Mouse (Mus musculus) cerebellum, adult 2 months (tissue): ENCODE data around the gene Slc27a1. TPM values are rescaled to one million over a fixed set of nuclear protein-coding genes. Genes with fewer than 3 reads are reported as not detected.

Experiments
- DNase-seq, 2 experiments: peaks; one replicate each; pipeline ENCODE4 v3.0.0; 2021
- H3K27ac ChIP-seq: fragments of 200-500 bp; 2 replicates; pipeline ENCODE4 v1.5.1; 2012; ENCODE audit warnings: low read length, control low read depth, inconsistent platforms; ENCODE audit not compliant: insufficient read depth
- H3K27me3 ChIP-seq: fragments of 200-500 bp; 2 replicates; pipeline ENCODE4 v1.6.1; 2012; ENCODE audit warnings: inconsistent platforms, mild to moderate bottlenecking, low read length, moderate library complexity; ENCODE audit not compliant: control insufficient read depth, insufficient read depth
- H3K4me1 ChIP-seq: fragments of 200-500 bp; 2 replicates; pipeline ENCODE4 v1.6.1; 2011; ENCODE audit warnings: low read length; ENCODE audit not compliant: control insufficient read depth, insufficient read depth
- H3K4me3 ChIP-seq: fragments of 200-500 bp; replicated peaks from 2 replicates; pipeline ENCODE3; 2011; ENCODE audit warnings: mild to moderate bottlenecking, low read depth, low read length, control low read depth; ENCODE audit not compliant: insufficient read depth
- CTCF ChIP-seq: fragments of 200-500 bp; IDR thresholded peaks from 2 replicates; pipeline ENCODE4 v1.5.1; 2011; ENCODE audit warnings: low read depth, mild to moderate bottlenecking, control low read depth, low read length, moderate library complexity, borderline replicate concordance; ENCODE audit not compliant: insufficient read depth
- POLR2A ChIP-seq: fragments of 200-500 bp; IDR thresholded peaks from 2 replicates; pipeline ENCODE4 v1.6.1; 2011; ENCODE audit warnings: low read length, control low read depth, borderline replicate concordance; ENCODE audit not compliant: insufficient read depth
- WGBS: fragments of 180-500 bp; shearing (Covaris S2); methylation state at CpG from one replicate; pipeline ENCODE4 v1.1.7; 2018; 5-methylcytosine and 5-hydroxymethylcytosine counted together
- polyA plus RNA-seq: library from polyadenylated mRNA; depleted of rRNA; stranded (reverse); fragments of >200 nt; gene quantifications from 2 replicates; pipeline ENCODE4 v1.2.3, GENCODE M21; 2012

The Slc27a1 gene
- polyA plus RNA-seq, 1 experiment: 142 TPM

GRCm38 (mm10) chr8:71558958-71559690, 9.6 kb upstream of the Slc27a1 start:
- TF ChIP-seq POLR2A: no peak
- no peak for TF ChIP-seq CTCF
- H3K27ac ChIP-seq: no peak overlapping the region
- 10% methylated on average over 24 of the region's 24 CpGs for WGBS
- H3K27me3 ChIP-seq: peaks cover 3% of the 10 kb centered on the region; the same call in 1 of the 2 replicates
- no peak overlapping the region for H3K4me3 ChIP-seq
- no peaks in the 10 kb centered on the region for H3K4me1 ChIP-seq
- no peak for DNase-seq

GRCm38 (mm10) chr8:71560071-71560470, 8.6 kb upstream of the Slc27a1 start:
- WGBS: 85% methylated on average over 3 of the region's 3 CpGs
- no peak for DNase-seq
- Histone ChIP-seq H3K4me3 (no peak overlapping the region), H3K4me1 (no peaks in the 10 kb centered on the region), H3K27ac (no peak overlapping the region), H3K27me3 (peaks cover 3% of the 10 kb centered on the region; the same call in 1 of the 2 replicates)
- TF ChIP-seq POLR2A (no peak), CTCF (no peak)

DNA sequence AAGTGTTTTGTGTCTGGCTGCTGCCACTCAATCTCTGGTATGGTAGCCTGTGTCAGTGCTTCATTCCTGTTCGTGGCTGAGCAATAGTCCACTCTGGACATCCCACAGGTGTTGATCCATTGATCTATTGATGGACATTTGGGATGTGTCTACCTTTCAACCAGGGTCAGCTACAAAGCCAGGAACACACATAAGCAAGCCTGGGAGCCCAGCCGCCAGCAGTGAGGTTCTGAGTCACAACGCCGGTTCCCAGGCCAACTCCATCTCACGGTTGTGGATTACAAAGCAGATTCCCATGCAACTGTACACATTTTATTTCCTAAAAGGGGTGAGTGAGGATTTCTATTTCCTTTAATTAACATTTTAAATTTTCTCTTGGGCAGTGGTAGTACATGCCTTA, 7.9 kb upstream of the Slc27a1 start:
- no peak overlapping the region for H3K27ac ChIP-seq
- 86% methylated on average over 5 of the region's 5 CpGs for WGBS
- H3K4me1 ChIP-seq: no peaks in the 10 kb centered on the region
- H3K4me3 ChIP-seq: no peak overlapping the region
- H3K27me3 ChIP-seq: peaks cover 3% of the 10 kb centered on the region; the same call in 1 of the 2 replicates
- TF ChIP-seq POLR2A (no peak), CTCF (no peak)
- no peak for DNase-seq

GRCm38 (mm10) chr8:71561401-71561800, 7.3 kb upstream of the Slc27a1 start:
- H3K27ac ChIP-seq: no peak overlapping the region
- WGBS: 6% methylated on average over 15 of the region's 15 CpGs
- peaks cover 3% of the 10 kb centered on the region; the same call in 1 of the 2 replicates for H3K27me3 ChIP-seq
- no peaks in the 10 kb centered on the region for H3K4me1 ChIP-seq
- TF ChIP-seq POLR2A (no peak), CTCF (peak; percentile 94)
- no peak overlapping the region for H3K4me3 ChIP-seq
- peak; percentile 48 to 69 for DNase-seq

GRCm38 (mm10) chr8:71562751-71563150, 5.9 kb upstream of the Slc27a1 start:
- WGBS: under 1% methylated on average over 33 of the region's 33 CpGs
- Histone ChIP-seq H3K4me3 (peak overlapping the region; percentile 58), H3K27me3 (peaks cover 3% of the 10 kb centered on the region; the same call in 1 of the 2 replicates)

DNA sequence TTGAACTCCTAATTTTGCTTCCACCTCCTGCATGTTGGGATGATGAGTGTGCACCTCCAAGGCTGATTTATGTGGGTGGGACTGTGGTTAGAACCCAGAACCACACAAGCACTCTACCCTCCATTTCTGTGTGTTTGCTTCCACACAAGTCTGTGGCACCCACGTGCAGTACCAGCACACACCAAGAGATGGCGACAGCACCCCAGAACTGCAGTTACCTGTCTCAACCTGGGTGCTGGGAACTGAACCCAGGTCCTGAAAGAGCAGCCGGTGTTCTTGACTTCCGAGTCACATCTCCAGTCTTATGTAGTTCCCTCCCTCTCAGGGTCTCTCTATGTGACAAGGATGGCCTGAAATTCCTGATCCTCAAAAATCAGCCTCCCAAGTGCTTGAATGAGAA, 4.7 kb upstream of the Slc27a1 start:
- Histone ChIP-seq H3K4me3 (no peak overlapping the region), H3K27me3 (no peaks in the 10 kb centered on the region), H3K4me1 (no peaks in the 10 kb centered on the region), H3K27ac (no peak overlapping the region)
- 90% methylated on average over 4 of the region's 4 CpGs for WGBS
- TF ChIP-seq POLR2A (no peak), CTCF (peak; percentile 36; the same call in 1 of the 2 replicates)
- no peak for DNase-seq

More at GRCm38 (mm10) chr8:71562751-71563150, 5.9 kb upstream of the Slc27a1 start:
- peak; percentile 76 to 84 for DNase-seq
- no peaks in the 10 kb centered on the region for H3K4me1 ChIP-seq
- H3K27ac ChIP-seq: no peak overlapping the region
- TF ChIP-seq CTCF (peak; percentile 67), POLR2A (no peak)

- no peak within 1 kb of the TSS for H3K4me3 ChIP-seq
- H3K27ac ChIP-seq: no peak within 1 kb of the TSS
- DNase-seq: no peak
- H3K27me3 ChIP-seq: no peaks in the 10 kb centered on the region
- no peaks in the 10 kb centered on the region; the same call in 1 of the 2 replicates for H3K4me1 ChIP-seq
- TF ChIP-seq CTCF: no peak
- no peak for TF ChIP-seq POLR2A
- WGBS: 79% methylated on average over 3 of the region's 3 CpGs
These were observed 2.2 kb upstream of the Slc27a1 start, which contains the start of gene Nxnl1 for GRCm38 (mm10) chr8:71566501-71566900. Nxnl1 (minus strand) TSS chr8:71566601.

- no peak overlapping the region for H3K27ac ChIP-seq
- 85% methylated on average over 7 of the region's 7 CpGs for WGBS
These were observed 1.1 kb upstream of the Slc27a1 start for GRCm38 (mm10) chr8:71567587-71567986.

More at GRCm38 (mm10) chr8:71567587-71567986, 1.1 kb upstream of the Slc27a1 start:
- Histone ChIP-seq H3K4me3 (no peak overlapping the region), H3K4me1 (peaks cover 6% of the 10 kb centered on the region), H3K27me3 (no peaks in the 10 kb centered on the region)
- TF ChIP-seq POLR2A (no peak), CTCF (no peak)
- DNase-seq: no peak
